1 mouse cellular context compared by ENCODE assay signal in the genomic region with DNA sequence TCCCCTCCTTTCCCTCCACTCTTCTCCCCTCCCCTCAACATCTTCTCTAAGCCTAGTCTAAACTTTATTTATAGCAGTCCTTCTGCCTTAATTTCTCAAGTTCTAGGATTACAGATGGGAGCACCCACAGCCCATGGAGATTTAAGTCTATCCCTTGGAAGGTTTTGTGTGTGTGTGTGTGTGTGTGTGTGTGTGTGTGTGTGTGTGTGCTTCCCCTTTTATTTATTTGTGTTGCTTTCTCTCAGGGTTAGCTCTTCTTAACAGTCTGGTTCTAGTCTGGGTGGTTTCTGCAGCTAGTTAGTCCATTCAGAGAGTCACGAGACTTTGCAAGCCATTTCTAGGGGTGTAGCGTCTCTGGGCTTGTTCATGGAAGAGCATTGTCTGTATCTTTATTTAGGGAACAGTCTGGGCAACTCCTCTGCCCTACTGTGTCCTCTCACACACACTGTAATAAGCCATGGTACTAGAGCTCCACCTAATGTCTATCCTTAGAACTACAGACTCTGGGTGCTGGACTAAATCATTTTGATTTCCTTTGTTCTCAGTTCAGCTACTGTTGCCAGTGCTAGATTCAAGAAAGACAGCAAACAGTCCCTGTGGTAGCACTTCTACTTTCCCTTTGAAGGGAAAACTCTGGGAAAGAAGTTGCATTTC.
TF ChIP-seq lines count a peak whose summit lies in the region.

No protein-coding gene starts in this region.

TF ChIP-seq in CH12.LX, 34 proteins besides CTCF, POLR2A, EP300 and RAD21 (continued from another document):
- TF ChIP-seq BHLHE40 (IDR thresholded peaks at IDR 0.05; ENCODE audit: low read depth, low read length) = peak; percentile 18; the same call in 1 of the 2 replicates
